Mouse (Mus musculus): ENCODE data around the gene Ccdc38.

The Ccdc38 gene

DNA sequence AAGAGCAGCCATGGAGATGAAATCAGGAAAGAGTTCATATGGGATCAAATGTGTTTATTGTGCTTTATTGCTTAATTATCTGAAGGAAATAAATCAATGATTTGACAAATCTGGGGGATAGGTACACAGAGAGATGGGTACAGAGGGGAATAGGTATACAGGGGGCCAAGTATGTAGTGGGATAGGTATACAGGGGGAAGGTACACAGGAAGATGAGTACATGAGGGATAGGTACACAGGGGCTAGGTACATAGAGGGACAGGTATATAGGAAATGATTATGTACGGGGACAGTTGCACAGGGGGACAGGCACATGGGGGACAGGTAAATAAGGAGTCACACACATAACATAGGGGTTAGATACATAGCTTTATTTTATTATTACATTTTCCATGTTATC is 70.5 kb downstream of the Ccdc38 start:
- no peak for DNase-seq (ENCODE audit: low spot score)

DNA sequence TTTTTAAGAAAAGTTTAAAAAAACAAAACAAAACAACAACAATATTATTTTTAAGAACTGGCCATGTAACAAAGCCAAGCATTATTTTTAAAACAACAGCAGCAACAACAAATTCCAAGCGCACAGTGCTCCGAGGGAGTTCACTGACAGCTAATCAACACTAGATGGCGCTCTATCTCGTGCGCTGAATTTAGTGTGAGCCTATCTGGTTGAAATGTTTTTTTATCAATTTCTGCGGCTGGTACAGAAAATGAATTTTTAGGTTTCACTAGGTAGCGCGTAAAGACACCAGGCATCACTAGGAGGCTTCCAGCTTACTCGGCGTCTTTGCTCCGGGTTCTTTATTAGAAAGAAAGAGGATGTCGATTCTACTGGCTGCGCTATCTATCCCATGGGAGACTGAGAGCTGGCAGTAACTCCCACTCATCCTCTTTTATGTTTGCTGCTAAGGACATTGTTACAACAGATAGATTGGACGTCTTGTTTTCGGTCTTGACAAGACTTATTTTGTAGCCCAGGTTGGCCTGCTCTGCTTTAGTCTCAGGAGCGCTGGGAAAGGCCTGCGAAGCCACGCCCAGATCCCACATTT is 71.1 kb downstream of the Ccdc38 start:
- DNase-seq (ENCODE audit: low spot score) = no peak

DNA sequence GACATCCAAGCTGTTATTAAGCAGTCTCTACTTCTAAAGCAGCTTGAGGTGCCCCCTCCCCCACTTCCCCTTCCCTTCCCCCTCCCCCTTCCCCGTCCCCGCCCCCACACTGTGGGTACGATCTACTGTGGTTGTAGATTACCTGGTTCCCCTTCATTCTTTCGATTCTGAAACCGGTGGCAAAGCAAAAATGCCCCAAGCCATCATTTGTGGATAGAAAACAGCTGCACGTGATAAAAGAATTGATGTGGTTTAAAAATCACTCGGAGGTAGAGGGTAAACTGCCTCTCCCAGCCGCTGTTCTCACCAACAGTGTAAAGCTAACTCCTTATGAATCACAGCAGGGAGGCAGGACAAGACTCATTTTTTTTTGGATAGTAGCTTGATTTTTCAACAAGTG is 74.4 kb downstream of the Ccdc38 start:
- no peak for DNase-seq (ENCODE audit: low spot score)

DNA sequence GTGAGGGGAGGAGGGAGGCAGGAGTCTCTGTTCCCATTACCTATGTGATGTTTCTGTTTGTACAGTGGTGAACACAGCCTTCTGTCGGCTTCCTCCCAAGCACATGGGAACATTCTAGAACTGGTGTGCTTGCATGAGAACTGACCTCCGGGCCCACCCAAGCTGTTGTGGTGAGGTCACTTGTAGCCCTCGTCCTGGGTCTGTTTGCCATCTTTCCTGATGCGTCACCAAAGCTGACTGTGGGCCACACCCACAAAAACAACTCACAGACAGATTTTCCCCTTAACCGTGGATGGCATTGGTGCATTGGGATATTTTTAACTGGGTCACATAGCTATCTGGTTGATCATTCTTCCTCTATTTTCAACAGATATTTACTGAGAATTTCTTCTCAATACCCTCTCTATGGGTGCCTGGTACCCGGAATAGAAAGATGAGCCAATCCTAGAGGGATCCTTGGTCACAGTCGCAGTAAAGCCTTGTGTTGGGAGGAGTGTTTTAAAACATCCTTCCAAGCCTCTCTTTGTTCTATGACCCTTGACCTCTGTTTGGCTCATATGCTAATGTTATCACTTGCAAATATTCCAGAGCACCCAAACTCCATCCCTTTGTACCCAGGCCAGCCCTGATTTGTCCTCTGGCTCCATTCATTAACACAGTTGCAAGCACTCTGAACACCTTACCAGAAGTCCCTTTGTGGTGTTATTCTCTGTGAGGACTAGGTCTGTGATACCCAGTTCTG is 80.2 kb downstream of the Ccdc38 start:
- DNase-seq (ENCODE audit: low spot score) = no peak

DNA sequence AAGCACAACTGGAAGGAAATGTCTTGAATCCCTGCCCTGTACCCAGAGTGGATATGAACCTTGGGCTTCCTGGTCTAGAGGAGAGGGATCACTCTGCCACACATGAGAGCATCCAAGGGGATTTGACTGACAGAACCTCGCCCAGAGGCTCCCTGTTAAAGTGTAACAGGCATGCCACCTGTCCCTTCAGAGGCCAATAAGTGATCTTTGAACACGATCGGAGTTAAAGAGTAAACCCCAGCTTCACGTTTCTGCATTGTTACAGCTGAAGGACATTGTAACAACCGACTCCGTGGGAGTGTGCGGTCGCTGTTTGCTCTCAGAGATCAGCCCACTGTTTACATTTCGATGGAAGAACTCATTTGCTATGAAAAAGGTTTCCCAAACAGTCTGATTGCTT is 83.3 kb downstream of the Ccdc38 start:
- no peak for DNase-seq (ENCODE audit: low spot score)

DNA sequence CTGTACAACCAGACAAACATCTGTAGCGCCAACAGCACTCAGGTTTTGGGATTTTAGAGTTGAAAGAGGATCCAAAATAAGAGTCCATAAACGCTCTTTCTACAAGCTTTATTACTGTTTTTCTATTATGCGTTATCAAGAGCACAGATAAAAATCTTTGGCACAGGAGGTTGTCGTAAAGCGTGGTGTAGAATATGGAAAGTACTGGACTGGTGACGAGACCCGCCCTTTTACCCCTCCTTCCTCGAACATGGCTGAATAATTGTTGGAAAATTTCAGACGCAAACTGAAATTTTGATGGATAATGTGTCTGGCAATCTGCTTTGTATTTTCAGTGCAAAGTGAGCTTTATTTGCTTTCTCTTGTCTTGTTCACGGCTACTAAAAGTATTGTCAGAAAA is 83.7 kb downstream of the Ccdc38 start:
- no peak for DNase-seq (ENCODE audit: low spot score)

DNA sequence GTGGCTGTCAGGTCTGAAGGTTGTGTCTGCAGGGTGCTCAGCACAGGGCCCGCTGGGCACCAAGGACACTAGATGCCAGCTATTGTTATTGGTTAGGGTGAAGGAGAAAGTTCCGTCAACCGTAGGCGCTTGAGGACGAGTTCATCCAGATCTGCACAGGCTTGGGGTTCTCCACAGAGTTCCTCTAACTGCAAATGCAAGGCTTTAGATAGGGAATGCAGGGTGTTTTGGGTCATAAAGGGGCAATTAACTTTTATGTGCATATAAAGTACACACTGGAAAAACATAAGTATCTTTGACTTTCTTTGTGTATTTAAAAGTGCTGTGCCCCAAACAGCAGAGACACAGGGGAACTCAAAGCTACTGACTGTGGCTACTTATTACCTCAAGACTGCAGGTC is 89.9 kb downstream of the Ccdc38 start:
- no peak for DNase-seq (ENCODE audit: low spot score)

DNA sequence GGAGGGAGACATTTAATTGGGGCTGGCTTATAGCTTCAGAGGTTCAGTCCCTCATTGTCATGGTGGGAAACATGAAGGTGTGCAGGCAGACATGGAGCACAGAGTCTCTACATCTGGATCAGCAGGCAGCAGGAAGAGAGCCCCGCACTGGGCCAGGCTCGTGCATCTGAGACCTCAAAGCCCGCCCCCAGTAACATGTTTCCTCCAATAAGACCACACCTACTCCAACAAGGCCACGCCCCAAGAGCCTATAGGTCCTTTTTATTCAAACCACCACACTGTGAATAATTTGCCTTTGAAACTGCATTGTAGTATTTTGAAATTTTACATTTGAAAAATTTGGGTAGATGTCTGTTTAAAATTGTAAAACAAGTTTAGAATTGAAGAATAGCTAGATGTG is 91.7 kb downstream of the Ccdc38 start:
- DNase-seq (ENCODE audit: low spot score) = no peak

DNA sequence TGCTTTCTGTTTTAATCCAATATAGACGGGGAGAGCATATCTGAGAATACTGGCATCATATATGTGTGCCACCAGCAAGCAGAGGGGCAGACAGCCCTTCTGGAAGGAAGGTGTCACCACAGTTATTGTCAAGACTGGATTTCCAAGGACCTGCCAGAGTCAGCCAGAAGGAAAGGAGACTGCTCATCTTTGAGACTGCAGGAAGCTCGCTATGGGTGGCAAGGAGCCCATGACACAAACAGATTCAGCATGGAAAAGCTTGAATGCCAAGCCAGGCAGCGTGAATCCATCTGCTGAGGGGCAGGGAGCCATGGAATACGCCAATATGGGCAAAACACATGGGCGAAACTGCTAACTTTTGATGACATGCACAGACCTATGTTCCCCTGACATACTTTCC is 93.1 kb downstream of the Ccdc38 start:
- no peak for DNase-seq (ENCODE audit: low spot score)

Measured in ovary, postnatal 14 days (tissue).